Mouse (Mus musculus): Measurements from ENCODE around the gene Cs.

Cs gene

GRCm38 (mm10) chr10:128400338-128400737, 62.8 kb downstream of the Cs start:
- no peaks in the 10 kb centered on the region for H3K27me3 ChIP-seq (ENCODE audit: control insufficient read depth, insufficient read depth, low read length, poor library complexity, severe bottlenecking)
- no peak for DNase-seq (ENCODE audit: low read depth, low spot score)
- peaks cover 2% of the 10 kb centered on the region; the same call in 1 of the 2 replicates for H3K36me3 ChIP-seq (ENCODE audit: control insufficient read depth, insufficient read depth, low read length, poor library complexity, severe bottlenecking)

GRCm38 (mm10) chr10:128401056-128401455, 63.5 kb downstream of the Cs start, which contains the start of gene Slc39a5:
TSS of gene Slc39a5 (minus strand) at chr10:128401229.
- Histone ChIP-seq H3K27me3 (ENCODE audit: control insufficient read depth, insufficient read depth, low read length, poor library complexity, severe bottlenecking) (no peaks in the 10 kb centered on the region), H3K36me3 (ENCODE audit: control insufficient read depth, insufficient read depth, low read length, poor library complexity, severe bottlenecking) (peaks cover 3% of the 10 kb centered on the region)

GRCm38 (mm10) chr10:128401638-128402037, 64.1 kb downstream of the Cs start:
- no peak for DNase-seq (ENCODE audit: low read depth, low spot score)
- peaks cover 6% of the 10 kb centered on the region for H3K36me3 ChIP-seq (ENCODE audit: control insufficient read depth, insufficient read depth, low read length, poor library complexity, severe bottlenecking)
- no peaks in the 10 kb centered on the region for H3K27me3 ChIP-seq (ENCODE audit: control insufficient read depth, insufficient read depth, low read length, poor library complexity, severe bottlenecking)

More at GRCm38 (mm10) chr10:128401056-128401455, 63.5 kb downstream of the Cs start, which contains the start of gene Slc39a5:
- no peak for DNase-seq (ENCODE audit: low read depth, low spot score)

DNA sequence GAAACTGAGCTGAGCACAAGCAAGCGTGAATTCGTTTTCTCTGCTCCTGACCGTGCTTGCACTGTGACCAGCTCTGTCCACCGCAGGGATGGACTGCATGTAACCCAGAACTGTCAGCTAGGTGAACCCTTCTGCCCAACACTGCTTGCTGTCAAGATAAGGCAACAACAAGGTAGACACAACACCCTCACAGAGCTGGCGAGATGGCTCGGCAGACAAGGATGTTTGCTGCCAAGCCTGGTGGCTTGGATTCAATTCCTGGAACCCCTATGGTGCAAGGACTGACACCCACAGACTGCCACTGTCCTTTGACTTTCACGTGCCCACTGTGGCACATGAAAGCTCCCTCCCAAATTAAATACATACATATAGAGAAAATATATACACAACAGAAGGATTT, 66.4 kb downstream of the Cs start:
- no peaks in the 10 kb centered on the region for H3K27me3 ChIP-seq (ENCODE audit: control insufficient read depth, insufficient read depth, low read length, poor library complexity, severe bottlenecking)
- no peak for DNase-seq (ENCODE audit: low read depth, low spot score)
- peaks cover 6% of the 10 kb centered on the region for H3K36me3 ChIP-seq (ENCODE audit: control insufficient read depth, insufficient read depth, low read length, poor library complexity, severe bottlenecking)

DNA sequence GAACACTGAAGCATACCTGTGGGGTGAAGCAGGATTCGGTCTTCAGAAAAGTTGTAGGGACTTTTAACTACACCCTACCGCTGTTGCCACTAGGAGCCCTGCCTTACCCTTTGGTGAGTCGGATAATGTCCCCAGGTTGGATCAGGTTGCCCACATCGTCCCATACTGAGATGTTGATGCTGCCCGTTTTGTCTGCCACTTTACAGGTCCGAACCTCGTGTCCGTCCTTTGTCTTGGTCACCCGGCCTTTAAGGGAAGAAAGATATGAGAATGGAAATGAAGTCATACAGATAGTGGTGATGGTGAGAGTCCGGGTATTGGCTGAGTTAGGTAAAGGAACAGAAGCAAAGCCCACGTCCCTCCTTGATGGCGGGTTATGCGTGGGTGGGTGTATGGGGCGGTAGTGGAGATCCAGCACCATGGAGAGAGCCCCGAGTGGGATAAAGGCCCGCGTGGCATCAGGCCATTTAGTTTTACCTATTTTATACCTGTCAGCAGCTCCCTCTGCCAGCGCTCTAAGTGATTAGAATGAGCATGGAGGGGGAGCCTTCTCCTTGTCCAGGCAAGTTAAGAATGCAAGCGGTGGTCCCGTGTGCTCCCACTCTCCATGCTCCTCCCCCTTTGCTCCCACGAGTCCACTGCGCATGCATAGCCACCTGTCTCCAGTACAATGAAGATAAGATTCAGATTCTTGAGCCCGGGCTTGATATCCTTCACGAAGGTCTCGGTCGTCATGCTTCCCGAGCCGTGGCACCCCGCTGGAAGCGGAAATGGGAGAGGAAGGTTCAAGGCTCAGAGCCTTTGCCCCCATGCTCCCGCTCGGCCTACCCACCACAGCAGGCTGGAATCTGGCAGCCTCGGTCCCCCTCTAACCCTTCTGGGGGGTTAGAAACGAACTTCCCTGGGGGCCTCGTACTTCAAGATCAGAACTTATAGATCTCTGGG, 71.3 kb downstream of the Cs start:
- Histone ChIP-seq H3K27me3 (ENCODE audit: control insufficient read depth, insufficient read depth, low read length, poor library complexity, severe bottlenecking) (no peaks in the 10 kb centered on the region), H3K36me3 (ENCODE audit: control insufficient read depth, insufficient read depth, low read length, poor library complexity, severe bottlenecking) (peaks cover 6% of the 10 kb centered on the region)
- peak; percentile 23 for DNase-seq (ENCODE audit: low read depth, low spot score)

DNA sequence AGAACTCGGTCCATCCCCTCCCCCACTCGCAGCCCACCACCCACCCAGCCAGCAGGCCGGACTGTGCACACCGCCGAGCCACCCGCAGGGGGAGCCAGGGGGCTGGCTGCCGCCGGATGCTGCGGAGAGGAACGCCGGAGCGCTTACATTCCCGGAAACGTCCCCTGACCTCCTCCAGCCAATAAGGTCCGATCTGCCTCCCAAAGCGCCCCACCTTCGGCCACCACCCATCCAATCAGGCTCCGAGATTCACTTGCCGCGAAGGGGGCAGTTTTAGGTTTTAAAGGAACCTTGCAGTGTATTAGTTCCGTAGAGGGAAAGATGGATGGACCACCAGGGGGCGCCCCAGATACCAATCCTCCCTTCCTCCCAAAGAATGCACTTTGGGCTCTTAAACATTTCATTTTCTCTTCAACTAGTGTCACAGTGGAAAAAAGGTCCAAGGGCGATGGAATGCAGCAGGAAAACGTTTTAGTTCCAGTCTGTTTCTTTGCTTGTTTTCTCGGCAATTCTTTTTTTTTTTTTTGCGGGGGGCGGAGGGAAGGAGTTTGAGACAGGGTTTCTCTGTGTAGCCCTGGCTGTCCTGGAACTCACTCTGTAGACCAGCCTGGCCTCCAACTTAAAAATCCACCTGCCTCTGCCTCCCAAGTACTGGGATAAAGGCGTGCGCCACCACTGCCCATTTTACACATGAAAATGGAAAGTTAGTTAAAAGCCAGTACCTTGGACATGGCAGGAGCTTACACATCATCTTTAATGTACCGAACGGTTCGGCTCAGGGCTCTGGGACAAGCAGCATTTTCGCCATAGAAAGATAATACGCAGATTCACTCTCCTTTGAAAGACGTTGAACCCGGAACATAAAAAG, 72.4 kb downstream of the Cs start:
- H3K36me3 ChIP-seq (ENCODE audit: control insufficient read depth, insufficient read depth, low read length, poor library complexity, severe bottlenecking), result peaks cover 6% of the 10 kb centered on the region; the same call in 1 of the 2 replicates

GRCm38 (mm10) chr10:128410560-128410845, 73.0 kb downstream of the Cs start:
- Histone ChIP-seq H3K27me3 (ENCODE audit: control insufficient read depth, insufficient read depth, low read length, poor library complexity, severe bottlenecking) (no peaks in the 10 kb centered on the region), H3K36me3 (ENCODE audit: control insufficient read depth, insufficient read depth, low read length, poor library complexity, severe bottlenecking) (peaks cover 8% of the 10 kb centered on the region)
- DNase-seq (ENCODE audit: low read depth, low spot score), result peak; percentile 20

More for the DNA sequence above, 72.4 kb downstream of the Cs start:
- DNase-seq (ENCODE audit: low read depth, low spot score), result peak; percentile 98
- H3K27me3 ChIP-seq (ENCODE audit: control insufficient read depth, insufficient read depth, low read length, poor library complexity, severe bottlenecking), result no peaks in the 10 kb centered on the region

- Histone ChIP-seq H3K27me3 (ENCODE audit: control insufficient read depth, insufficient read depth, low read length, poor library complexity, severe bottlenecking) (no peaks in the 10 kb centered on the region), H3K36me3 (ENCODE audit: control insufficient read depth, insufficient read depth, low read length, poor library complexity, severe bottlenecking) (peaks cover 8% of the 10 kb centered on the region)
- peak; percentile 96 for DNase-seq (ENCODE audit: low read depth, low spot score)
These were observed 73.9 kb downstream of the Cs start, which contains the start of the genes Nabp2 and Rnf41 for GRCm38 (mm10) chr10:128411211-128412054. TSS of gene Nabp2 (minus strand) at chr10:128411492. TSS of gene Rnf41 (plus strand) at chr10:128411657.

- Histone ChIP-seq H3K27me3 (ENCODE audit: control insufficient read depth, insufficient read depth, low read length, poor library complexity, severe bottlenecking) (no peaks in the 10 kb centered on the region), H3K36me3 (ENCODE audit: control insufficient read depth, insufficient read depth, low read length, poor library complexity, severe bottlenecking) (peaks cover 11% of the 10 kb centered on the region)
- DNase-seq (ENCODE audit: low read depth, low spot score), result no peak
These were observed 74.5 kb downstream of the Cs start for GRCm38 (mm10) chr10:128412055-128412381.
